Mouse (Mus musculus) MEL (cell line): ENCODE measurements around the gene Tmcc3. TPM values are rescaled to one million over a fixed set of nuclear protein-coding genes. Genes with fewer than 3 reads are reported as not detected.

Experiments used
- DNase-seq: peaks from one replicate; pipeline ENCODE4 v3.0.0; 2011; ENCODE audit warnings: low read depth, low spot score
- H3K27ac ChIP-seq: 2 replicates; pipeline ENCODE4 v1.5.1; 2012; ENCODE audit warnings: low read depth, mild to moderate bottlenecking, control low read depth, low read length, moderate library complexity; ENCODE audit not compliant: control insufficient read depth
- H3K27me3 ChIP-seq, 2 experiments: fragments of 150-350 bp in 1 of 2; sonication (generic) in 1 of 2; 2 replicates each; pipeline ENCODE4 v1.6.1; 2012; ENCODE audit warnings: low read length in 2 of 2, mild to moderate bottlenecking in 2 of 2, improper control_type of control experiment in 1 of 2, moderate library complexity in 1 of 2; ENCODE audit not compliant: insufficient read depth in 2 of 2, control insufficient read depth in 1 of 2
- H3K36me3 ChIP-seq, 2 experiments: 2 replicates each; pipeline ENCODE4 v1.6.1; 2012 to 2014; ENCODE audit warnings: low read length in 2 of 2, improper control_type of control experiment in 1 of 2, inconsistent platforms in 1 of 2, mild to moderate bottlenecking in 1 of 2; ENCODE audit not compliant: insufficient read depth in 2 of 2, control insufficient read depth in 1 of 2
- H3K4me1 ChIP-seq, 2 experiments: fragments of 150-350 bp in 1 of 2; sonication (generic) in 1 of 2; 2 replicates each; pipeline ENCODE4 v1.6.1; 2012; ENCODE audit warnings: low read length in 2 of 2, improper control_type of control experiment in 1 of 2, mild to moderate bottlenecking in 1 of 2; ENCODE audit not compliant: insufficient read depth in 2 of 2, control insufficient read depth in 1 of 2
- H3K4me3 ChIP-seq, 2 experiments: fragments of 150-350 bp in 1 of 2; sonication (generic) in 1 of 2; 2 replicates each; pipeline ENCODE4 v1.5.1; 2012; ENCODE audit warnings: low read depth in 2 of 2, low read length in 2 of 2, mild to moderate bottlenecking in 2 of 2, moderate library complexity in 2 of 2, control low read depth in 1 of 2, improper control_type of control experiment in 1 of 2; ENCODE audit not compliant: control insufficient read depth in 1 of 2, insufficient read depth in 1 of 2
- H3K79me2 ChIP-seq: 2 replicates; pipeline ENCODE4 v1.6.1; 2012; ENCODE audit warnings: mild to moderate bottlenecking, low read length, moderate library complexity; ENCODE audit not compliant: control insufficient read depth, poor library complexity, insufficient read depth
- H3K9ac ChIP-seq: 2 replicates; pipeline ENCODE4 v1.6.1; 2012; ENCODE audit warnings: low read depth, mild to moderate bottlenecking, control low read depth, low read length, moderate library complexity; ENCODE audit not compliant: control insufficient read depth, poor library complexity, severe bottlenecking
- H3K9me3 ChIP-seq: fragments of 150-350 bp; sonication (generic); replicated peaks from 2 replicates; pipeline ENCODE4 v1.6.1; 2012; ENCODE audit warnings: mild to moderate bottlenecking, low read length, improper control_type of control experiment, moderate library complexity; ENCODE audit not compliant: insufficient read depth
- BHLHE40 ChIP-seq: IDR thresholded peaks from 2 replicates; pipeline ENCODE4 v1.6.1; 2012; ENCODE audit warnings: low read depth, mild to moderate bottlenecking, inconsistent platforms, low read length, improper control_type of control experiment, borderline replicate concordance
- CHD2 ChIP-seq: IDR thresholded peaks from 2 replicates; pipeline ENCODE4 v1.6.1; 2011; ENCODE audit warnings: low read length, improper control_type of control experiment
- E2F4 ChIP-seq: IDR thresholded peaks from 2 replicates; pipeline ENCODE4 v1.6.1; 2011; ENCODE audit warnings: low read depth, low read length, improper control_type of control experiment, borderline replicate concordance
- ELF1 ChIP-seq: IDR thresholded peaks from 2 replicates; pipeline ENCODE4 v1.6.1; 2014; ENCODE audit warnings: low read depth, mild to moderate bottlenecking, inconsistent platforms, low read length, improper control_type of control experiment, moderate library complexity
- EP300 ChIP-seq, 2 experiments: IDR thresholded peaks; 2 replicates each; pipeline ENCODE4 v1.6.1; 2011; ENCODE audit warnings: improper control_type of control experiment in 2 of 2, low read length in 2 of 2, low read depth in 1 of 2, mild to moderate bottlenecking in 1 of 2
- ETS1 ChIP-seq: IDR thresholded peaks from 2 replicates; pipeline ENCODE4 v1.6.1; 2012; ENCODE audit warnings: low read depth, mild to moderate bottlenecking, inconsistent platforms, low read length, improper control_type of control experiment, moderate library complexity
- GATA1 ChIP-seq: IDR thresholded peaks from 2 replicates; pipeline ENCODE4 v1.6.1; 2011; ENCODE audit warnings: low read depth, low read length, improper control_type of control experiment
- JUND ChIP-seq: IDR thresholded peaks from 2 replicates; pipeline ENCODE4 v1.6.1; 2011; ENCODE audit warnings: low read depth, mild to moderate bottlenecking, improper control_type of control experiment, low read length
- KAT2A ChIP-seq: conservative IDR thresholded peaks from 2 replicates; pipeline ENCODE4 v1.6.1; 2012; ENCODE audit warnings: low read depth, low read length, improper control_type of control experiment, inconsistent platforms
- MAFK ChIP-seq: IDR thresholded peaks from 2 replicates; pipeline ENCODE4 v1.6.1; 2011; ENCODE audit warnings: low read depth, mild to moderate bottlenecking, low read length, improper control_type of control experiment, borderline replicate concordance
- MAZ ChIP-seq: IDR thresholded peaks from 2 replicates; pipeline ENCODE4 v1.6.1; 2012; ENCODE audit warnings: low read depth, mild to moderate bottlenecking, inconsistent platforms, low read length, improper control_type of control experiment
- MXI1 ChIP-seq: IDR thresholded peaks from 2 replicates; pipeline ENCODE4 v1.6.1; 2011; ENCODE audit warnings: mild to moderate bottlenecking, low read depth, low read length, improper control_type of control experiment
- MYC ChIP-seq: IDR thresholded peaks from 2 replicates; pipeline ENCODE4 v1.6.1; 2011; ENCODE audit warnings: low read depth, mild to moderate bottlenecking, low read length, improper control_type of control experiment, moderate library complexity
- NRF1 ChIP-seq: IDR thresholded peaks from 2 replicates; pipeline ENCODE4 v1.6.1; 2014; ENCODE audit warnings: low read depth, mild to moderate bottlenecking, inconsistent platforms, low read length, improper control_type of control experiment, moderate library complexity; ENCODE audit not compliant: poor library complexity, insufficient read depth, severe bottlenecking
- POLR2A ChIP-seq, 2 experiments: IDR thresholded peaks; 2 replicates each; pipeline ENCODE4 v1.6.1; 2011 to 2012; ENCODE audit warnings: low read length in 2 of 2, mild to moderate bottlenecking in 2 of 2, control low read depth in 1 of 2, improper control_type of control experiment in 1 of 2, low read depth in 1 of 2, moderate library complexity in 1 of 2; ENCODE audit not compliant: control insufficient read depth in 1 of 2, insufficient read depth in 1 of 2, poor library complexity in 1 of 2
- POLR2AphosphoS2 ChIP-seq: IDR thresholded peaks from 2 replicates; pipeline ENCODE4 v1.6.1; 2011; ENCODE audit warnings: low read length, improper control_type of control experiment
- RAD21 ChIP-seq: IDR thresholded peaks from 2 replicates; pipeline ENCODE4 v1.6.1; 2011; ENCODE audit warnings: mild to moderate bottlenecking, low read depth, low read length, improper control_type of control experiment
- RCOR1 ChIP-seq: IDR thresholded peaks from 2 replicates; pipeline ENCODE4 v1.6.1; 2012; ENCODE audit warnings: low read depth, mild to moderate bottlenecking, inconsistent platforms, low read length, improper control_type of control experiment
- TBP ChIP-seq: IDR thresholded peaks from 2 replicates; pipeline ENCODE4 v1.8.0; 2011; ENCODE audit warnings: low read depth, low read length, improper control_type of control experiment
- USF1 ChIP-seq: IDR thresholded peaks from 2 replicates; pipeline ENCODE4 v1.6.1; 2014; ENCODE audit warnings: low read depth, mild to moderate bottlenecking, inconsistent platforms, low read length, improper control_type of control experiment, moderate library complexity
- USF2 ChIP-seq, 2 experiments: IDR thresholded peaks; 2 replicates each; pipeline ENCODE4 v1.6.1; 2011 to 2012; ENCODE audit warnings: improper control_type of control experiment in 2 of 2, low read length in 2 of 2, borderline replicate concordance in 1 of 2, inconsistent platforms in 1 of 2, low read depth in 1 of 2, mild to moderate bottlenecking in 1 of 2; ENCODE audit not compliant: insufficient read depth in 1 of 2
- ZNF384 ChIP-seq: IDR thresholded peaks from 2 replicates; pipeline ENCODE4 v1.6.1; 2012; ENCODE audit warnings: low read depth, mild to moderate bottlenecking, inconsistent platforms, low read length, improper control_type of control experiment
- polyA plus RNA-seq, 2 experiments: library from polyadenylated mRNA; stranded (reverse) in 1 of 2; unstranded in 1 of 2; fragments of >175 nt in 1 of 2; fragments of >200 nt in 1 of 2; gene quantifications; 2 replicates each; pipeline versions ENCODE4 v1.2.1 to v1.2.4; 2012; ENCODE audit warnings: low replicate concordance in 2 of 2, low read depth in 1 of 2; ENCODE audit not compliant: insufficient read length in 2 of 2, insufficient read depth in 1 of 2, missing spikeins in 1 of 2
- total RNA-seq: library from RNA; depleted of rRNA; stranded (reverse); fragments of 300-350 nt; gene quantifications from 2 replicates; pipeline ENCODE4 v1.2.3, GENCODE M21; 2012

The Tmcc3 gene
- total and polyA plus RNA-seq, 3 experiments: 1.3 to 2.6 TPM; not detected in 1

DNA sequence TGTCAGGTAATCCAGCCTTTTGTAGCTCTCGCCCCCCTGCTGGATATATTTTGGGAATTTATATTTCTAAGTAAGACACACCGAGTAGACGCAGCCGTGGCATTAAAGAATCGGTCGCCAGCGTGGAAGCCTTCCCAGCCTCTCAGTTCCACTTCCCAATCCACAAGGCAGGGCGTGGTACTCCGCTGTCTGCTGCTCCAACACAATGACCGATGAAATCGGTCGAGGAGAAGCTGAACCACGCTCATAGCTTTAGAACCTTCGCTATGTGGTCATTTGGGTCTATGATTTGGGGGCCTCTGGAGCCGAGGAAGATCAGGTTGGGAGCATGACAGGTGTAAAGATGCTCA, 115.1 kb downstream of the Tmcc3 start:
- Histone ChIP-seq H3K27me3 (no peaks in the 10 kb centered on the region), H3K36me3 (peaks cover 0 to 2% of the 10 kb centered on the region in 2 experiments; a peak in 1 of 4 replicates), H3K4me1 (peaks cover 0 to 8% of the 10 kb centered on the region in 2 experiments; a peak in 2 of 4 replicates)
- DNase-seq: no peak
- TF ChIP-seq USF2 (IDR thresholded peaks at IDR 0.05; ENCODE audit: borderline replicate concordance in 1 of 2, insufficient read depth in 1 of 2, low read depth in 1 of 2, low read length in 2 of 2): no peak
- TF ChIP-seq USF1: no peak
- TF ChIP-seq MYC: no peak
- TF ChIP-seq E2F4: no peak
- TF ChIP-seq MXI1: no peak
- no peak for TF ChIP-seq TBP
- TF ChIP-seq RCOR1: no peak
- no peak for TF ChIP-seq POLR2AphosphoS2
- TF ChIP-seq EP300 (IDR thresholded peaks at IDR 0.05; ENCODE audit: low read depth in 1 of 2, low read length in 2 of 2): no peak
- TF ChIP-seq BHLHE40: no peak
- no peak for TF ChIP-seq ETS1
- no peak for TF ChIP-seq NRF1
- no peak for TF ChIP-seq MAZ
- no peak for TF ChIP-seq ELF1
- TF ChIP-seq CHD2: no peak
- no peak for TF ChIP-seq JUND
- no peak for TF ChIP-seq KAT2A
- TF ChIP-seq RAD21: no peak
- no peak for TF ChIP-seq MAFK
- no peak for TF ChIP-seq GATA1
- TF ChIP-seq, all 39 proteins: peak for 0
- H3K27ac ChIP-seq: peak overlapping the region; percentile 44
- H3K4me3 ChIP-seq: peak overlapping the region in 1 of 2 experiments; percentile 16; a peak in 2 of 4 replicates
- peak overlapping the region; percentile 47 for H3K9ac ChIP-seq
- H3K9me3 ChIP-seq: no peaks in the 10 kb centered on the region
- no peaks in the 10 kb centered on the region for H3K79me2 ChIP-seq

DNA sequence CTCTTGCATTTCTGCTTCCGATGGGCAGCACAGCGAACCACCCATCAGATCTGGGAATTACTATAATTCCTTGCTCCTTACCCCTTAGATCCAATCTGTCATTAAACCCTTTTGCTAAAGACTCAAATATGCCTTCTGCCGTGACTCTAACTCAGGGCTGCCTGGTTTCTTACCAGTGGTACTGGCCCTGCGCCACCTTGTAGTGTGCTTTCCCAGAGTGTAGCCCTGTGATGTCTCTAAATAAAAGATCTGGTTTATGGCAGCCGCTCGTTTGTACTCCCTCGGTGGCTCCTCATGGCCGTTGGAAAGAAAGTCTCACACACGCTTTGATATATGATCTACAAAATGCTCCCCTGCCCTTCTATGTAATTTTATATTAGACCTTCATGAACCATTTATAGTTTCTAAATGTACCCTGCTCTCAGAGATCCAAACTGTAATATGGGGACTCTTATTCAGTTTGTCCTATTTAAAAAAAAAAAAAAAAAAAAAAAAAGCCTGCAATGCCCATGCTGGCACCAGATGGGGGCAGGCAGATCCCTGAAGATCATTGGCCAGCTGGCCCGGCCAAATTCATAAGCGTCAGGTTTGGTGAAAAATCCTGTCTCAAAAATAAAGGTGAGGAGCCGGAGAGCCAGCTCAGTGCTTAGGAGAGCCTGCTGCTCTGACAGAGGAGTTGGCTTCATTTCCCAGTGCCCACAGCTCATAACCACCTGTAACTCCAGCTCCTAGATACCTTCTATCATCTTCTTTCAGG, 116.6 kb downstream of the Tmcc3 start:
- Histone ChIP-seq H3K27ac (no peak overlapping the region), H3K4me3 (no peak overlapping the region), H3K27me3 (no peaks in the 10 kb centered on the region), H3K9ac (no peak overlapping the region), H3K4me1 (peaks cover 0 to 8% of the 10 kb centered on the region in 2 experiments; a peak in 2 of 4 replicates), H3K79me2 (no peaks in the 10 kb centered on the region), H3K36me3 (peaks cover 0 to 2% of the 10 kb centered on the region in 2 experiments; a peak in 1 of 4 replicates), H3K9me3 (no peaks in the 10 kb centered on the region)
- peak; percentile 81 for TF ChIP-seq ZNF384
- TF ChIP-seq POLR2A (IDR thresholded peaks at IDR 0.05; ENCODE audit: control insufficient read depth in 1 of 2, insufficient read depth in 1 of 2, low read depth in 1 of 2, low read length in 2 of 2, poor library complexity in 1 of 2): no peak
- DNase-seq: no peak
